Mouse (Mus musculus) neutrophil, adult 59 days (primary cell): ENCODE results near the gene Zfp735. TPM values are rescaled to one million over a fixed set of nuclear protein-coding genes. Genes with fewer than 3 reads are reported as not detected.

Experiments used
- total RNA-seq, 2 experiments: library from RNA; stranded (reverse); gene quantifications; 1 replicate in 1 of 2; 2 replicates in 1 of 2; pipeline ENCODE4 v1.2.4; 2023

The Zfp735 gene
- not detected for total RNA-seq

DNA sequence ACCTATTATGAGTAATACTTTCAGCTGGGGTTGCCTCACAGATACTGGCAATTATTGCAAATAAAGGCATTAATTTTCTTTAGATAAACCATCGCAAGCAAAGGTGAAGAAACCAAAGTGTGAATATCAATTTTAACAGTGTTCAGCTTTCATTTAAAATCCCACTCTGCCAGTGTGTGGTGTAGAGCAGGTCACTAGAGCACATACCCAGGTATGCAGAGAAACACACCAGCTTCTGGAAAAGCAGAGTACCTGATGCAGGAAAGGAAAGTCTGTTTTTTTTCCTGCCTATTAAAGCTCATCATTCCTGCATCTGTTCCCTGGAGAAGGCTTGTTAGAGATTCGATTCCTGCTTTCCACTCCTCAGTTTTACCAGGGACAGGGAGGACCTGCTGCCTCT, at the start of gene Zfp735:
Gene Zfp735, plus strand, starts transcription at position 301 of the 400 bp plus-strand sequence.

Other genes starting within 250 kb of the Zfp735 start
- gene Olfr380, start 231.3 kb upstream of the Zfp735 start, total RNA-seq, result not detected
- not detected for gene Olfr381, start 197.2 kb upstream of the Zfp735 start, total RNA-seq
- gene Olfr382, start 171.6 kb upstream of the Zfp735 start, total RNA-seq, result not detected
- gene Olfr385, start 95.8 kb upstream of the Zfp735 start, total RNA-seq, result not detected
- gene Olfr384, start 90.2 kb upstream of the Zfp735 start, total RNA-seq, result not detected
- not detected for gene Olfr389, start 91.9 kb downstream of the Zfp735 start, total RNA-seq
- gene Olfr390, start 94.2 kb downstream of the Zfp735 start, total RNA-seq, result not detected
- gene Olfr391-ps, start 114.3 kb downstream of the Zfp735 start, total RNA-seq, result not detected
- gene Olfr392, start 128.3 kb downstream of the Zfp735 start, total RNA-seq, result not detected
- not detected for gene Olfr393, start 162.7 kb downstream of the Zfp735 start, total RNA-seq
- gene Olfr394, start 202.0 kb downstream of the Zfp735 start, total RNA-seq, result not detected
- gene Olfr395, start 220.5 kb downstream of the Zfp735 start, total RNA-seq, result not detected
- gene Olfr23, start 247.9 kb downstream of the Zfp735 start, total RNA-seq, result not detected